Mouse (Mus musculus): Measurements from ENCODE around the gene Washc4.

DNA sequence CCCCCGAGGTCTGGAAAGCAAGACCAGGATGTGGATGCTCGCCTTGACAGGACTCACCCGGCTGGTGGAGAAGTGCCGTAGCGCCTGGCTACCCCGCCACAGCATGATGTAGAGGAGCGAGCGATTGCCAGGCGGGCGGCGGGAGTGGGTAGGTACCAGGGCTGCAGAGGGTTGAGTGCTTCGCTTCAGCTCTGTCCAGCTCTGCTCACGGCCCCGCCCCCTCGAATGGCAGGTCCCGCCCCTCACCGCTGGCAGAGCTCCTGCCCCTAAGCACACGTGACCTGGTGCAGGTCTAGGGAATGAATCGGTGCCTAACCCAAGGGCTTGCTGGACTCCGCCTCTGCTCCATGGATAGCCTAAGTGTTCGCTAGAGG lies 9.7 kb upstream of the Washc4 start, which contains the start of gene Aldh1l2:
- TF ChIP-seq POLR2A (IDR thresholded peaks at IDR 0.05; ENCODE audit: insufficient read depth, low read depth, low read length) (no peak), CTCF (IDR thresholded peaks at IDR 0.05; ENCODE audit: insufficient read depth, low read depth, low read length) (no peak)
